Mouse (Mus musculus): ENCODE data around the gene H2-Ab1.

- TF ChIP-seq POLR2A (IDR thresholded peaks at IDR 0.05; ENCODE audit: insufficient read length, low read depth) (no peak), E2F4 (IDR thresholded peaks at IDR 0.05; ENCODE audit: insufficient read depth) (no peak), TCF12 (IDR thresholded peaks at IDR 0.05; ENCODE audit: insufficient read depth, poor library complexity, severe bottlenecking) (no peak), SRF (IDR thresholded peaks at IDR 0.05; ENCODE audit: control insufficient read depth, insufficient read length, low read depth) (no peak), MAX (IDR thresholded peaks at IDR 0.05; ENCODE audit: low read depth) (no peak), MYOG (IDR thresholded peaks at IDR 0.05; ENCODE audit: control insufficient read depth in 1 of 3, insufficient read depth in 1 of 3, insufficient read length in 2 of 3, low read depth in 2 of 3) (no peak), MYOD1 (IDR thresholded peaks at IDR 0.05; ENCODE audit: control insufficient read depth in 1 of 3, insufficient read length in 2 of 3, low read depth in 2 of 3) (no peak), TCF3 (IDR thresholded peaks at IDR 0.05; ENCODE audit: insufficient read length, low read depth) (no peak), USF1 (IDR thresholded peaks at IDR 0.05; ENCODE audit: low read depth) (no peak), POLR2AphosphoS2 (IDR thresholded peaks at IDR 0.05; ENCODE audit: insufficient read length, low read depth) (no peak), CEBPB (IDR thresholded peaks at IDR 0.05; ENCODE audit: insufficient read depth, poor library complexity, severe bottlenecking) (no peak), REST (IDR thresholded peaks at IDR 0.05; ENCODE audit: insufficient read depth, insufficient read length) (no peak)
Measured at GRCm38 (mm10) chr17:34315512-34315911, 58.0 kb downstream of the H2-Ab1 start.

Data from myocyte (in vitro differentiated cells).